In genomic region chr13:34299351-34300333, GRCm38 (mm10) we compare ENCODE assay signal across 11 mouse cellular contexts. TPM values are rescaled to one million over a fixed set of nuclear protein-coding genes. Genes with fewer than 3 reads are reported as not detected.
DNase-seq lines count a peak whose midpoint lies in the region; ATAC-seq and TF ChIP-seq lines count a peak whose summit lies in the region.
"Had no signal": no experiment of that assay in that cellular context is flagged by ENCODE, and none has a peak within 500 bp of the region (broad histone marks: within the 10 kb centered on the region; RNA-seq: fewer than 3 reads in every experiment).

No protein-coding gene starts in this region.

- H3K4me1 ChIP-seq in forebrain, embryonic 11.5 days (replicated peaks; ENCODE audit: control insufficient read depth, insufficient read depth, low read length), result no peaks in the 10 kb centered on the region
- H3K4me1 ChIP-seq in forebrain, embryonic 16.5 days (replicated peaks; ENCODE audit: control insufficient read depth, insufficient read depth, low read length), result no peaks in the 10 kb centered on the region
- H3K4me1 ChIP-seq in lung, postnatal 0 days (ENCODE audit: insufficient read depth, low read depth, low read length), result no peaks in the 10 kb centered on the region

- TF ChIP-seq EP300 in lung, postnatal 0 days (IDR thresholded peaks at IDR 0.05), result no peak

- DNase-seq in forebrain, embryonic 11.5 days (ENCODE audit: low spot score), result peak; percentile 5
- peak; percentile 35 for DNase-seq in lung, postnatal 0 days (ENCODE audit: low spot score)
- no peak for DNase-seq in lung, postnatal 14 days
- DNase-seq in liver, result peak; percentile 56
- peak; percentile 76 for DNase-seq in yolk sac, embryonic 10.5 days (ENCODE audit: low spot score)
- DNase-seq in adrenal gland, adult (ENCODE audit: inconsistent age in 2 of 2, low spot score in 1 of 2), result no peak
- DNase-seq in gastrocnemius, postnatal 36 days, result no peak
- DNase-seq: cerebellum, adult 11 months; heart, adult 18-20 months; right cerebral cortex, postnatal 14 days had no signal

- TF ChIP-seq CTCF in lung, postnatal 0 days (IDR thresholded peaks at IDR 0.05), result peak; percentile 70

- no peaks in the 10 kb centered on the region for H3K27me3 ChIP-seq in forebrain, embryonic 11.5 days (ENCODE audit: control insufficient read depth, insufficient read depth, low read length)
- H3K27me3 ChIP-seq in forebrain, embryonic 16.5 days (replicated peaks; ENCODE audit: control insufficient read depth, insufficient read depth, low read length), result no peaks in the 10 kb centered on the region
- H3K27me3 ChIP-seq in lung, postnatal 0 days (replicated peaks; ENCODE audit: insufficient read depth, low read length), result no peaks in the 10 kb centered on the region

- H3K27ac ChIP-seq in forebrain, embryonic 11.5 days (ENCODE audit: low read depth, low read length), result no peak overlapping the region
- no peak overlapping the region for H3K27ac ChIP-seq in forebrain, embryonic 16.5 days (ENCODE audit: low read length)
- peak overlapping the region; percentile 40; the same call in 1 of the 2 replicates for H3K27ac ChIP-seq in lung, postnatal 0 days (ENCODE audit: low read length)

- H3K9me3 ChIP-seq in forebrain, embryonic 11.5 days (ENCODE audit: control insufficient read depth, low read length), result no peaks in the 10 kb centered on the region
- H3K9me3 ChIP-seq in forebrain, embryonic 16.5 days (ENCODE audit: control insufficient read depth, low read length), result no peaks in the 10 kb centered on the region
- H3K9me3 ChIP-seq in lung, postnatal 0 days (ENCODE audit: low read length), result no peaks in the 10 kb centered on the region

- WGBS in forebrain, embryonic 11.5 days, result 93% methylated on average over 7 of the region's 7 CpGs
- WGBS in forebrain, embryonic 16.5 days, result 87% methylated on average over 7 of the region's 7 CpGs
- WGBS in lung, postnatal 0 days, result 60% methylated on average over 7 of the region's 7 CpGs

- intact Hi-C loops in gastrocnemius, postnatal 36 days (cut with DNase I), result no loop called here

- peaks cover 3% of the 10 kb centered on the region; the same call in 1 of the 2 replicates for H3K36me3 ChIP-seq in forebrain, embryonic 11.5 days (ENCODE audit: control insufficient read depth, insufficient read depth, low read length)
- H3K36me3 ChIP-seq in forebrain, embryonic 16.5 days (ENCODE audit: control insufficient read depth, insufficient read depth), result peaks cover 16% of the 10 kb centered on the region; the same call in 1 of the 2 replicates
- H3K36me3 ChIP-seq in lung, postnatal 0 days (ENCODE audit: insufficient read depth, low read length), result no peaks in the 10 kb centered on the region

- H3K4me3 ChIP-seq in forebrain, embryonic 11.5 days (ENCODE audit: low read depth, low read length), result no peak overlapping the region
- H3K4me3 ChIP-seq in forebrain, embryonic 16.5 days (replicated peaks; ENCODE audit: low read length), result no peak overlapping the region
- no peak overlapping the region for H3K4me3 ChIP-seq in lung, postnatal 0 days (ENCODE audit: low read depth, low read length)

- H3K4me2 ChIP-seq in forebrain, embryonic 11.5 days (ENCODE audit: low read depth, low read length, severe bottlenecking), result no peak overlapping the region
- H3K4me2 ChIP-seq in forebrain, embryonic 16.5 days (ENCODE audit: low read length), result no peak overlapping the region
- no peak overlapping the region for H3K4me2 ChIP-seq in lung, postnatal 0 days (replicated peaks; ENCODE audit: low read depth, low read length)

- no peak for ATAC-seq in forebrain, embryonic 11.5 days (replicated peaks; ENCODE audit: low FRiP score)
- no peak for ATAC-seq in forebrain, embryonic 16.5 days
- peak; percentile 14; the same call in 1 of the 2 replicates for ATAC-seq in lung, postnatal 0 days

- H3K9ac ChIP-seq in forebrain, embryonic 11.5 days (ENCODE audit: low read length), result no peak overlapping the region
- no peak overlapping the region for H3K9ac ChIP-seq in forebrain, embryonic 16.5 days (replicated peaks; ENCODE audit: low read depth, low read length)
- H3K9ac ChIP-seq in lung, postnatal 0 days (replicated peaks; ENCODE audit: low read depth), result no peak overlapping the region

RNA-seq across cellular contexts. Expression of gene Slc22a23, which starts 45.3 kb away (rescaled TPM):
- polyA plus RNA-seq in forebrain, embryonic 11.5 days (2014; fragmentation: Nextera tagmentation; extraction: Ambion mirVana), result 16.9 and 18.5 TPM in 2 replicates
- 11.2 and 13.0 TPM in 2 replicates for polyA plus RNA-seq in forebrain, embryonic 16.5 days (2015; fragmentation: Nextera tagmentation; extraction: Ambion mirVana)
- 8.1 and 9.1 TPM in 2 replicates for polyA plus RNA-seq in lung, postnatal 0 days (2015; fragmentation: Nextera tagmentation; extraction: Ambion mirVana)
- 10 to 100 TPM in 1 of 2 experiments, 1 to 10 TPM in 1; 8.5 to 10.2 TPM for total RNA-seq in gastrocnemius, postnatal 36 days (2021)

Comparison
In these comparisons a context has a peak if more than half of its experiments do, and no peak if none do; other contexts are left out.
1. DNase-seq: peak in forebrain, embryonic 11.5 days (single experiment), lung, postnatal 0 days (single experiment), liver (single experiment) and yolk sac, embryonic 10.5 days (single experiment); none in lung, postnatal 14 days (single experiment), adrenal gland, adult (0 of 2) and gastrocnemius, postnatal 36 days (0 of 2).